Mouse (Mus musculus) liver, adult (tissue): ENCODE data around the gene Inpp4b.

Source experiments
- GATA4 ChIP-seq: IDR thresholded peaks from 2 replicates; pipeline ENCODE4 v1.6.1; 2014; ENCODE audit warnings: mild to moderate bottlenecking, low read length; ENCODE audit not compliant: insufficient replicate concordance

Inpp4b gene

DNA sequence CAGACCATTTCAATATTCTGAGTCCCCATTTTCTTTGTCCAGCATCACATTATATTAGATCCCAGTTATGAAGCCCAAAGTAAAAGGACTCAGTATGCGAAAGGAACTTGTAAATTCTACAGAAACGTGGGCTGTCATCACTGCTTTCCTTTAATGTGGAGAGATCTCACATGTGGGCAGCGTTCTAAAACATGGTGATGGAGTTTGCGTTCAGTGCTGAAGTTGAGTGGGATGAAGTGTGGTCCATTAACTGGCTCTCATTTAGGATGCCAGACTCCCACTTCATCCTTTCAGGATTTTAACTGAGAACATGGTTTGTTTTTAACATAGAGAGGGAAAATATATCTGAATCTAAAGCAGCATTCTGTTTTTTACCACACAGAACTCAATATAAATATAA lies 57.1 kb downstream of the Inpp4b start:
- no peak for TF ChIP-seq GATA4

GRCm38 (mm10) chr8:81412707-81413106 lies 70.4 kb downstream of the Inpp4b start:
- TF ChIP-seq GATA4, result no peak

DNA sequence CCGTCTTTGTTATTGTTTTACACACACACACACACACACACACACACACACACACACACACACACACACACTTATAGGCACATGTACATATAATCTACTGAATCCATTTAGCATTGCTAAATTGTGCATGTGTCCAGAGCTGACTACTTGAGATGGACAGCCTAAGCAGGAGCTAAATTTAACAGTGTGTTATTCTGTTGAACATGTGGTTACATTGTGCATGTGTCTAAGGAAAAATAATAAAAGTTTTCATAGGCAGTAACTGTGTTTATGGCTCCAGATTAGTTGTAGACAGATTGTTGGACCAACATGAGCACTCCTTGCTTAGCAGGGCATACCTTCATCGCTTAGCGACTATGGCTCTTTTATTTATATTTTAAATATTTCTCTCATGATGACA lies 101.6 kb downstream of the Inpp4b start:
- TF ChIP-seq GATA4, result no peak

GRCm38 (mm10) chr8:81449798-81450197 lies 107.4 kb downstream of the Inpp4b start:
- TF ChIP-seq GATA4, result no peak

DNA sequence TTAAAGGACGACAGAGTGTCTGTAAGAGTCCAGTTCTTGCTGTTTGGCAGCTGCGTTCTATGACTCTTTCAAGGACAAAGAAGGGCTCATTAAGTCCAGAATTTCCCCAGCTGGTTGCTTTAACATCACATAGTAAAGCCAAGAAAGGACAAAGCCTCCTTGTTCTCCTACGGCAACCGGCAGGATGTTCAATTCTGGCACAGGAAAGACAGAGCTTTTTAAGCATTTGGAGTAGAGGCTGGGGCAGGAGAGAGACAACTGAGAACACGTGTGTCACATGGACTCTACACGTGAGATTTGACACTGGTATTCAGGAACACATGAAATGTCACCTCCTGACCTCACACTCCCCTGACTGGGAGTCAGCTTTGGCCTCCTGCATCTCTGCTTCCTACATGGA lies 109.7 kb downstream of the Inpp4b start:
- TF ChIP-seq GATA4, result no peak

- TF ChIP-seq GATA4, result no peak
Measured at GRCm38 (mm10) chr8:81454830-81455229, 112.5 kb downstream of the Inpp4b start.

- TF ChIP-seq GATA4, result no peak
Measured at GRCm38 (mm10) chr8:81463762-81464161, 121.4 kb downstream of the Inpp4b start.

GRCm38 (mm10) chr8:81466776-81467175 lies 124.4 kb downstream of the Inpp4b start:
- TF ChIP-seq GATA4, result no peak

- no peak for TF ChIP-seq GATA4
Measured at GRCm38 (mm10) chr8:81478674-81479073, 136.3 kb downstream of the Inpp4b start.

- no peak for TF ChIP-seq GATA4
Measured at GRCm38 (mm10) chr8:81483834-81484233, 141.5 kb downstream of the Inpp4b start.

GRCm38 (mm10) chr8:81485626-81486025 lies 143.3 kb downstream of the Inpp4b start:
- no peak for TF ChIP-seq GATA4

DNA sequence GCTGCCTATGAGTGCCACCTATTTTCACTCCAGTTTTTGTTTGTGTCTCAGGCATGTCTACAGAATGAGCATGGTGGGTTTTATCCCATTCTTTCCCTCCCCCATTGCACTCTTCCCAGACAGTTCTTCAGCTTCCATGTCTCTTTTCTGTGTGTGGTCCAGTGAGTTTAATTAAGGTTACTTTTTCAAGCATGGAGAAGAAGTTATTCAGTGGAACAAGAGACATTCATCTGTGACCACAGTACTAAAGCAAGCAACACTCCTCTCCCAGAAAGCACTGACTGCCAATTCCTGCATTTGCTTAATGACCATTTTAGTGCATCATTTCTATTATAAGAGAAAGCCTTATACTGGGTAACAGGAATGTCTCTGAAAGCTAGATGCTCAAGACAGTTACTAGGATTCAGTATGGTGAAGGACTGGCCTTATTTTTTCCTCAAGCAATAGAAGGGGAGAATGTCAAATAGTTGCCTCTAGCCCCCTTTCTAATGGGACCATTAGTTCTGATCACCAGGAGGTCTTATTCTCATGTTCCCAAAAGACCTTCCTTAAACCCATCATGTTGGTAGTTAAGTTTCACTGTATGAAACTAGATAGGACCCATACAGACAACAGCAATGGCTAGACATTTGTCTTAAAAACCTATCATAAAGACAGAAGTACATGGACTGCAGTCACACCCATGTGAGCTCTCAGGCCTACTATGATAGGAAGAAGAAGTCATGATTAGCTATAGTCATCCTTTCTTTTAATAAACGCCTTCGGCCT lies 147.7 kb downstream of the Inpp4b start:
- no peak for TF ChIP-seq GATA4

DNA sequence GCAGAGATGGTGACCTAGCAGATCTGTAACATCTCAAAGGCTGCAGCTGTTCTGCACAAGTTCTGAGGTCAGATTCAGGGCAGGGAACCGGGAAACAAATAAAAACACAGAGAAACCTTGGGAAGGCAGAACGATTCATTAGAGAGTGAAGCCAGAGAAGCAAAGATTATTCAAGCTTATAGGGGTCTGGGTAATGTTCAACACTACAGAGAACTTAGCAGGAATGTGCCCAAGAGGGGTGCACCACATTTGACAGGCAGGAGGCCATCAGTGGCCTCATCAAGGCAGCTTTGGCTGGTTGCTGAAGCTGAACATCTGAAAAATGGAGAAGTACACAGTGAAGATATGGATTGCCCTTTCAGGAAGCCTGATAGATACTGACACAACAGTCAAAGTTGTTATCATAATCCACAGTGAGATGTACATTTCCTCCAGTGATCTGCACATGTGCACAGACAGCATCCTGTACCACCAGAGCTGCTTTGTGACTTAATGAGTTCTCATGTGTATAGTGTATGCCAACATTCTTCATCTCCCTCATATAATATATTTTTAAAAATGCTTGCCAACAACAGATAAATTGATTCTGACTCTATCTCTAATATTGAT lies 148.8 kb downstream of the Inpp4b start:
- TF ChIP-seq GATA4, result no peak

- TF ChIP-seq GATA4, result no peak
Measured at GRCm38 (mm10) chr8:81491706-81492204, 149.4 kb downstream of the Inpp4b start.

GRCm38 (mm10) chr8:81494823-81495222 lies 152.5 kb downstream of the Inpp4b start:
- no peak for TF ChIP-seq GATA4

GRCm38 (mm10) chr8:81497646-81498045 lies 155.3 kb downstream of the Inpp4b start:
- TF ChIP-seq GATA4, result no peak
